Mouse (Mus musculus) ES-E14 (cell line): ENCODE results near the gene Suclg1. TPM values are rescaled to one million over a fixed set of nuclear protein-coding genes. Genes with fewer than 3 reads are reported as not detected.

Source experiments
- DNase-seq: peaks from one replicate; pipeline ENCODE4 v3.0.0-alpha.2; 2013; ENCODE audit warnings: low read depth, low spot score
- H3K27ac ChIP-seq: 2 replicates; pipeline ENCODE4 v1.5.1; 2012; ENCODE audit warnings: low read depth, mild to moderate bottlenecking, low read length, moderate library complexity, mixed read lengths; ENCODE audit not compliant: poor library complexity, insufficient read depth, severe bottlenecking
- H3K36me3 ChIP-seq: 2 replicates; pipeline ENCODE4 v1.6.1; 2012; ENCODE audit warnings: mild to moderate bottlenecking, low read length, moderate library complexity, mixed read lengths; ENCODE audit not compliant: control insufficient read depth, poor library complexity, insufficient read depth, severe bottlenecking
- H3K4me1 ChIP-seq, 2 experiments: fragments of 150-350 bp in 1 of 2; sonication (generic) in 1 of 2; 2 replicates each; pipeline ENCODE4 v1.6.1; 2012; ENCODE audit warnings: low read length in 2 of 2, mild to moderate bottlenecking in 1 of 2, mixed read lengths in 1 of 2; ENCODE audit not compliant: control insufficient read depth in 2 of 2, insufficient read depth in 2 of 2, poor library complexity in 1 of 2
- H3K4me3 ChIP-seq, 2 experiments: fragments of 150-350 bp in 1 of 2; sonication (generic) in 1 of 2; 2 replicates each; pipeline ENCODE4 v1.5.1; 2012; ENCODE audit warnings: low read length in 2 of 2, low read depth in 1 of 2, mild to moderate bottlenecking in 1 of 2, mixed read lengths in 1 of 2; ENCODE audit not compliant: insufficient read depth in 1 of 2, poor library complexity in 1 of 2, severe bottlenecking in 1 of 2
- H3K9ac ChIP-seq: 2 replicates; pipeline ENCODE4 v1.6.1; 2012; ENCODE audit warnings: low read depth, mild to moderate bottlenecking, low read length, mixed read lengths; ENCODE audit not compliant: poor library complexity, insufficient read depth, severe bottlenecking
- H3K9me3 ChIP-seq: fragments of 150-350 bp; sonication (generic); 2 replicates; pipeline ENCODE4 v1.6.1; 2012; ENCODE audit warnings: low read depth, mild to moderate bottlenecking, low read length; ENCODE audit not compliant: control insufficient read depth, insufficient read depth
- CHD2 ChIP-seq: IDR thresholded peaks from 2 replicates; pipeline ENCODE4 v1.6.1; 2014; ENCODE audit warnings: mild to moderate bottlenecking, low read depth, low read length, inconsistent platforms
- HCFC1 ChIP-seq: IDR thresholded peaks from 2 replicates; pipeline ENCODE4 v1.6.1; 2012; ENCODE audit warnings: low read length, inconsistent platforms, borderline replicate concordance; ENCODE audit not compliant: insufficient read depth
- MAFK ChIP-seq: IDR thresholded peaks from 2 replicates; pipeline ENCODE4 v1.6.1; 2014; ENCODE audit warnings: mild to moderate bottlenecking, low read depth, low read length, inconsistent platforms; ENCODE audit not compliant: insufficient read depth
- ZC3H11A ChIP-seq: IDR thresholded peaks from 2 replicates; pipeline ENCODE4 v1.6.1; 2012; ENCODE audit warnings: low read depth, mild to moderate bottlenecking, inconsistent platforms, low read length, borderline replicate concordance
- ZNF384 ChIP-seq: IDR thresholded peaks from 2 replicates; pipeline ENCODE4 v1.6.1; 2012; ENCODE audit warnings: low read depth, low read length, inconsistent platforms
- in situ Hi-C, 2 experiments: fragments of 600-800 bp; cut with MboI; formaldehyde crosslinking; loops; one replicate each; pipeline ENCODE4 v1.15.1; 2025; ENCODE audit warnings: low sequenced_read_pairs in 2 of 2, inconsistent platforms in 1 of 2; ENCODE audit not compliant: unreplicated experiment in 2 of 2
- total RNA-seq: library from RNA; depleted of rRNA; stranded (reverse); fragments of 300-350 nt; gene quantifications from 2 replicates; pipeline ENCODE4 v1.2.3, GENCODE M21; 2012

The Suclg1 gene
- total RNA-seq, 1 experiment = 99.7 TPM

DNA sequence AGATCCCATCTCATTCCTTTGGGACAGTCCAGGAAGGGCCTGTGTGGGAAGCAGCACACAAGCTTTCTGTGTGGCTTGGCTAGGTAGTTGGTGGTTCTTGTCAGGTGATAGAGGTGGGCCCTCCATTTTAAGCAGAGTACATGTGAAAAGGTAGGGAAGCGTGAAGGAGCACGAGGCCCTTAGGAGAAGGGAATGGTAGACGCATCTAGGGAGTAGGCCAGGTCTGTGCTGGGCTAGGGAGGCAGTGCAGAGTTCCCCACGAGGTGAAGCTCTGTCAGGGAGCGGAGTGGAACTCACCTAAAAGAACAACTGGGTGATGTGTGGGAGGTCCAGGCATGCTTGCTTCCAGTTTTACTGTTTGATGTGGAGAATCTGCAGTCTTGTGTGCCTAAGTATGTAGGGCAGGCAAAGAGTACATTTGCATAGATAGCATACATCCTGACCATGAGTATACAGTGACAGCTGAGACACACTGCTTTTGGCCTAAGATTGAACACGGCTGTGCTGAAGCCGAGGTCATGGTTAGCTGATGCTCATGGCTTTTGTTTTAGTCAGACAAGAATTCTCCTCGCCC lies 19.6 kb downstream of the Suclg1 start:
- Histone ChIP-seq H3K9me3 (no peaks in the 10 kb centered on the region), H3K36me3 (peaks cover 5% of the 10 kb centered on the region; the same call in 1 of the 2 replicates), H3K4me3 (no peak overlapping the region), H3K27ac (no peak overlapping the region), H3K9ac (no peak overlapping the region), H3K4me1 (no peaks in the 10 kb centered on the region)
- no peak for DNase-seq
- in situ Hi-C loops = no loop called here
- TF ChIP-seq HCFC1 (no peak), ZNF384 (no peak), ZC3H11A (no peak), MAFK (no peak), CHD2 (no peak)

DNA sequence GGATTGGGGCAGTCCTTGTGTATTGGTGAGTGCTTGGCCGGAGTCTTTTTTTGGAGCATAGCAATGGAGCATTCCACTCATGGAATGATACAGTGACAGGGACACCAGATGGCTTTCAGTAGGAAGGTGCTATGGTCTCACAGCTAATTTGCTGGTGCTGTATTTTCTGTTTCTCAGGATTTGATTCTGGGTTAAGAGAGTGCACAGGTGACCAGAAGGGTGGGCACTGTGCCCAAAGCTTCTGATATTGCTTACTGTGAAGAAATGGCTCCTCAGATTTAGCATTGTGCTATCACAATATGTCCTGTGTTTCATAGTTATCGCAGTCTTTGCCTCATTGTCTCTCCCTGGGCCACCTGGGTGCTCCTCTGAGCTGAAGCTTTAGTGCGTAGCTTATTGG lies 21.2 kb downstream of the Suclg1 start:
- TF ChIP-seq ZC3H11A (no peak), MAFK (no peak), HCFC1 (no peak), CHD2 (no peak), ZNF384 (no peak)
- Histone ChIP-seq H3K4me3 (no peak overlapping the region), H3K27ac (no peak overlapping the region), H3K4me1 (no peaks in the 10 kb centered on the region), H3K36me3 (peaks cover 5% of the 10 kb centered on the region; the same call in 1 of the 2 replicates), H3K9ac (no peak overlapping the region), H3K9me3 (no peaks in the 10 kb centered on the region)
- in situ Hi-C loops = no loop called here
- no peak for DNase-seq

- Histone ChIP-seq H3K27ac (no peak overlapping the region), H3K9me3 (no peaks in the 10 kb centered on the region), H3K36me3 (peaks cover 7% of the 10 kb centered on the region; the same call in 1 of the 2 replicates), H3K4me1 (no peaks in the 10 kb centered on the region), H3K9ac (no peak overlapping the region), H3K4me3 (no peak overlapping the region)
- no peak for DNase-seq
- TF ChIP-seq MAFK (no peak), ZNF384 (no peak), ZC3H11A (no peak), HCFC1 (no peak), CHD2 (no peak)
- in situ Hi-C loops = no loop called here
Measured at GRCm38 (mm10) chr6:73271546-73272091, 23.4 kb downstream of the Suclg1 start.

DNA sequence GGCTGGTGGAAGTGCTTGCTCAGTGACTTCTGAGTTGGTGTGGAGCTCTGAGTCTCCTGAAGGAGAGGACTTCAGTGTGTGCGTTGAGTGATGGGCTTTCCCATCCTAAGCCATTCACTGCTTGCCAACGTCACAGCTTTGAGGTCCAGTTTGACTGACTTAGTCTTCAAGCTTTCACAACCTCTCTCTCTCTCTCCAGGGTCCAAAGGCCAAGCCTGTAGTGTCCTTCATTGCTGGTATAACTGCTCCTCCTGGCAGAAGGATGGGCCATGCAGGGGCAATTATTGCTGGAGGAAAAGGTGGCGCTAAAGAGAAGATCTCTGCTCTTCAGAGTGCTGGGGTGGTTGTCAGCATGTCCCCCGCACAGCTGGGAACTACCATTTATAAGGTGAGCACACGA lies 26.8 kb downstream of the Suclg1 start:
- Histone ChIP-seq H3K9me3 (no peaks in the 10 kb centered on the region), H3K9ac (no peak overlapping the region), H3K4me1 (no peaks in the 10 kb centered on the region), H3K4me3 (no peak overlapping the region), H3K27ac (no peak overlapping the region), H3K36me3 (peaks cover 9% of the 10 kb centered on the region)
- TF ChIP-seq ZC3H11A (no peak), MAFK (no peak), CHD2 (no peak), HCFC1 (no peak), ZNF384 (no peak)
- DNase-seq = no peak
- in situ Hi-C loops = no loop called here

- H3K27ac ChIP-seq = no peak overlapping the region
- H3K36me3 ChIP-seq = peaks cover 4% of the 10 kb centered on the region; the same call in 1 of the 2 replicates
- no peaks in the 10 kb centered on the region for H3K9me3 ChIP-seq
- no peaks in the 10 kb centered on the region for H3K4me1 ChIP-seq
- no peak overlapping the region for H3K4me3 ChIP-seq
- no peak for TF ChIP-seq MAFK
- no peak for TF ChIP-seq HCFC1
- no peak for TF ChIP-seq ZC3H11A
- no peak for TF ChIP-seq ZNF384
- TF ChIP-seq CHD2 = no peak
- in situ Hi-C loops = no loop called here
- no peak for DNase-seq
- H3K9ac ChIP-seq = no peak overlapping the region
Measured at GRCm38 (mm10) chr6:73279681-73280080, 31.5 kb downstream of the Suclg1 start.
